In the genomic region with DNA sequence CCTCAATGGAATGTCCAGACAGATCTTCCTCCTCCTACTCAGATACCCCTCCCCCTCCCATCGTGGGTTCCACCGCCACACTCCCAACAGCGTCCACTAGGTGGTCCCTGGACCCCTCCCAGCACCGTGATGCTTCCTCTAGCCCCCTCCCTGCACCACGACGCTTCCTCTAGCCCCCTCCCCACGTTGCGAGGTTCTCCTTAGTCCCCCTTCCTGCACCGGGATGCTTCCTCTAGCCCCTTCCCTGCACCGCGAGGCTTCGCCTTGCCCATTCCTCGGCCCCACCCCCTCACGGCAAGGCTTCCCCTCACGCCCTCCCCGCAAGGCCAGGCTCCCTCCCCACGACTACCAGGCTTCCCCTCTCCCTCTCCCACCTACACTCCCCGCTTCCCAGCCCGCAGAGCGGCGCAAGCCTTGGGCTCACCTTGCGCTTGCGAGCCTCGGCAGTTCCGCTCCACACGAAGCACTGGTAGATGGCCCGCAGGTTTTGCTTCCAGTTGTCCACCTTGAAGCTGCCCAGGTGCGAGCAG, we compare ENCODE assay signal across 8 mouse cellular contexts. TPM values are rescaled to one million over a fixed set of nuclear protein-coding genes. Genes with fewer than 3 reads are reported as not detected.
DNase-seq lines count a peak whose midpoint lies in the region; ATAC-seq and TF ChIP-seq lines count a peak whose summit lies in the region.

No protein-coding gene starts in this region.

- H3K27me3 ChIP-seq in cerebellum, adult 2 months (ENCODE audit: control insufficient read depth, insufficient read depth, low read length), result no peaks in the 10 kb centered on the region
- no peaks in the 10 kb centered on the region for H3K27me3 ChIP-seq in liver, postnatal 0 days (ENCODE audit: insufficient read depth, low read length)
- H3K27me3 ChIP-seq in neural tube, embryonic 14.5 days (ENCODE audit: control insufficient read depth, insufficient read depth, low read length), result no peaks in the 10 kb centered on the region

- TF ChIP-seq POLR2A in cerebellum, adult 2 months (IDR thresholded peaks at IDR 0.05; ENCODE audit: borderline replicate concordance, insufficient read depth, low read length), result no peak

- DNase-seq in right cerebral cortex, adult 18-20 months, result peak; percentile 42
- DNase-seq in right cerebral cortex, postnatal 36 days (ENCODE audit: low spot score in 2 of 2), result no peak
- no peak for DNase-seq in cerebellum, adult 2 months
- DNase-seq in frontal cortex, postnatal 10 days (ENCODE audit: low spot score in 2 of 2), result peak; percentile 61 to 69
- peak; percentile 76 for DNase-seq in kidney, postnatal 10 days
- peak; percentile 73 for DNase-seq in liver, postnatal 0 days
- DNase-seq in thymus, postnatal 36 days, result peak; percentile 72 to 82

- H3K4me3 ChIP-seq in cerebellum, adult 2 months (replicated peaks; ENCODE audit: insufficient read depth, low read depth, low read length), result peak overlapping the region; percentile 86
- peak overlapping the region; percentile 78 for H3K4me3 ChIP-seq in liver, postnatal 0 days (ENCODE audit: low read depth, low read length)
- H3K4me3 ChIP-seq in neural tube, embryonic 14.5 days (ENCODE audit: low read depth, low read length), result peak overlapping the region; percentile 100

- TF ChIP-seq EP300 in liver, postnatal 0 days (IDR thresholded peaks at IDR 0.05; ENCODE audit: low read depth), result no peak

- peaks cover 3% of the 10 kb centered on the region; the same call in 1 of the 2 replicates for H3K4me1 ChIP-seq in cerebellum, adult 2 months (ENCODE audit: control insufficient read depth, insufficient read depth, low read length)
- H3K4me1 ChIP-seq in liver, postnatal 0 days (ENCODE audit: insufficient read depth), result peaks cover 15% of the 10 kb centered on the region
- H3K4me1 ChIP-seq in neural tube, embryonic 14.5 days (ENCODE audit: control insufficient read depth, insufficient read depth, low read length), result peaks cover 36% of the 10 kb centered on the region

- peak; percentile 8 for ATAC-seq in liver, postnatal 0 days
- peak; percentile 44 for ATAC-seq in neural tube, embryonic 14.5 days (ENCODE audit: low read depth)

- TF ChIP-seq CTCF in cerebellum, adult 2 months (IDR thresholded peaks at IDR 0.05; ENCODE audit: borderline replicate concordance, insufficient read depth, low read depth, low read length), result peak; percentile 55; the same call in 1 of the 2 replicates
- peak; percentile 44 for TF ChIP-seq CTCF in liver, postnatal 0 days (IDR thresholded peaks at IDR 0.05; ENCODE audit: low read depth)

- peak overlapping the region; percentile 89 for H3K9ac ChIP-seq in liver, postnatal 0 days (replicated peaks)
- H3K9ac ChIP-seq in neural tube, embryonic 14.5 days (replicated peaks; ENCODE audit: low read depth, low read length), result peak overlapping the region; percentile 100

- WGBS in cerebellum, adult 2 months, result under 1% methylated on average over 28 of the region's 28 CpGs
- under 1% methylated on average over 27 of the region's 28 CpGs for WGBS in liver, postnatal 0 days (ENCODE audit: insufficient replicate concordance)
- under 1% methylated on average over 27 of the region's 28 CpGs for WGBS in neural tube, embryonic 14.5 days

- no peaks in the 10 kb centered on the region for H3K9me3 ChIP-seq in liver, postnatal 0 days (ENCODE audit: low read length)
- H3K9me3 ChIP-seq in neural tube, embryonic 14.5 days (ENCODE audit: control insufficient read depth, low read length), result no peaks in the 10 kb centered on the region

- H3K27ac ChIP-seq in cerebellum, adult 2 months (ENCODE audit: insufficient read depth, low read length), result peak overlapping the region; percentile 88
- H3K27ac ChIP-seq in liver, postnatal 0 days (ENCODE audit: low read depth), result peak overlapping the region; percentile 95
- H3K27ac ChIP-seq in neural tube, embryonic 14.5 days (ENCODE audit: low read depth, low read length), result peak overlapping the region; percentile 99

- no peaks in the 10 kb centered on the region for H3K36me3 ChIP-seq in liver, postnatal 0 days (replicated peaks; ENCODE audit: insufficient read depth, low read length)
- no peaks in the 10 kb centered on the region for H3K36me3 ChIP-seq in neural tube, embryonic 14.5 days (ENCODE audit: control insufficient read depth, insufficient read depth, low read length)

- H3K4me2 ChIP-seq in liver, postnatal 0 days (ENCODE audit: low read depth, low read length), result peak overlapping the region; percentile 97
- peak overlapping the region; percentile 64 for H3K4me2 ChIP-seq in neural tube, embryonic 14.5 days (ENCODE audit: low read depth, low read length)

RNA-seq across cellular contexts. Expression of a gene that starts 0.5 kb away (rescaled TPM):
- 142 and 148 TPM in 2 replicates for polyA plus RNA-seq in cerebellum, adult 2 months (2012; rRNA removed)
- 8.7 and 10.0 TPM in 2 replicates for polyA plus RNA-seq in liver, postnatal 0 days (2015; fragmentation: Nextera tagmentation; extraction: Ambion mirVana)
- 526 and 544 TPM in 2 replicates for polyA plus RNA-seq in neural tube, embryonic 14.5 days (2014; fragmentation: Nextera tagmentation; extraction: Ambion mirVana)

RNA-seq across cellular contexts. Expression of a gene that starts 33.0 kb away (rescaled TPM):
- 1.2 and 2.1 TPM in 2 replicates for polyA plus RNA-seq in cerebellum, adult 2 months (2012; rRNA removed)
- 0.09 and 0.12 TPM in 2 replicates for polyA plus RNA-seq in liver, postnatal 0 days (2015; fragmentation: Nextera tagmentation; extraction: Ambion mirVana)
- polyA plus RNA-seq in neural tube, embryonic 14.5 days (2014; fragmentation: Nextera tagmentation; extraction: Ambion mirVana), result not detected in 2 replicates

RNA-seq across cellular contexts. Expression of a gene that starts 47.8 kb away (rescaled TPM):
- polyA plus RNA-seq in cerebellum, adult 2 months (2012; rRNA removed), result 1.4 TPM in 2 replicates
- polyA plus RNA-seq in liver, postnatal 0 days (2015; fragmentation: Nextera tagmentation; extraction: Ambion mirVana), result 8.1 and 9.4 TPM in 2 replicates
- 0.67 and 1.3 TPM in 2 replicates for polyA plus RNA-seq in neural tube, embryonic 14.5 days (2014; fragmentation: Nextera tagmentation; extraction: Ambion mirVana)

Comparison
In these comparisons a context has a peak if more than half of its experiments do, and no peak if none do; other contexts are left out.
1. DNase-seq: peak in right cerebral cortex, adult 18-20 months (single experiment), frontal cortex, postnatal 10 days (2 of 2), kidney, postnatal 10 days (single experiment), liver, postnatal 0 days (single experiment) and thymus, postnatal 36 days (2 of 2); none in right cerebral cortex, postnatal 36 days (0 of 2) and cerebellum, adult 2 months (0 of 2).
2. RNA of a gene that starts 0.5 kb away (polyA plus RNA-seq): 526 to 544 TPM in neural tube, embryonic 14.5 days and 142 to 148 TPM in cerebellum, adult 2 months; 8.7 to 10.0 TPM in liver, postnatal 0 days; every median in the first group is over 10 times any median in the second.
3. Peak in every context shown above with its lines, with median percentiles within 50 percentile points of each other: H3K27ac ChIP-seq and H3K4me3 ChIP-seq.